Mouse (Mus musculus): ENCODE results near the gene Eif4a2. TPM values are rescaled to one million over a fixed set of nuclear protein-coding genes. Genes with fewer than 3 reads are reported as not detected.

Gene Eif4a2
- total and polyA plus RNA-seq, 3 experiments, result 358 to 660 (median 475) TPM

GRCm38 (mm10) chr16:23132336-23132735, 25.1 kb downstream of the Eif4a2 start:
- Histone ChIP-seq H3K9me3 (replicated peaks; ENCODE audit: low read length) (no peaks in the 10 kb centered on the region), H3K4me1 (ENCODE audit: control insufficient read depth in 1 of 2, insufficient read depth in 2 of 2) (peaks cover 0 to 42% of the 10 kb centered on the region in 2 experiments; a peak in 2 of 4 replicates), H3K79me2 (replicated peaks; ENCODE audit: control insufficient read depth, extremely low read depth, insufficient read depth, poor library complexity, severe bottlenecking) (peaks cover 2% of the 10 kb centered on the region), H3K27ac (ENCODE audit: insufficient read depth, low read depth) (no peak overlapping the region), H3K27me3 (replicated peaks) (no peaks in the 10 kb centered on the region), H3K4me2 (ENCODE audit: insufficient read depth, low read depth, poor library complexity, severe bottlenecking) (no peak overlapping the region), H3K36me3 (replicated peaks in 1 of 2; ENCODE audit: control insufficient read depth in 1 of 2, insufficient read depth in 1 of 2, low read length in 1 of 2) (peaks cover 0 to 6% of the 10 kb centered on the region in 2 experiments), H3K9ac (ENCODE audit: insufficient read depth, low read depth) (no peak overlapping the region), H3K4me3 (replicated peaks in 1 of 3; ENCODE audit: low read depth in 2 of 3, low read length in 2 of 3, poor library complexity in 1 of 3) (no peak overlapping the region)
- no peak for DNase-seq (ENCODE audit: extremely low read depth)
- TF ChIP-seq POLR2AphosphoS2 (IDR thresholded peaks at IDR 0.05; ENCODE audit: low read depth, low read length) (no peak), SIN3A (IDR thresholded peaks at IDR 0.05; ENCODE audit: low read length) (no peak), ZC3H11A (IDR thresholded peaks at IDR 0.05; ENCODE audit: low read depth, low read length) (no peak), CHD1 (IDR thresholded peaks at IDR 0.05; ENCODE audit: low read depth, low read length) (no peak)
- in situ Hi-C loops (cut with MboI; ENCODE audit: low pct_ligation_motif_present, low pct_unique_long_range_greater_than_20kb, low sequenced_read_pairs), result no loop called here
- dilution Hi-C loops (cut with MboI; ENCODE audit: extremely low pct_ligation_motif_present, extremely low pct_unique_long_range_greater_than_20kb, low sequenced_read_pairs), result no loop called here

GRCm38 (mm10) chr16:23135421-23136149, 28.3 kb downstream of the Eif4a2 start:
- Histone ChIP-seq H3K79me2 (replicated peaks; ENCODE audit: control insufficient read depth, extremely low read depth, insufficient read depth, poor library complexity, severe bottlenecking) (no peaks in the 10 kb centered on the region), H3K4me2 (ENCODE audit: insufficient read depth, low read depth, poor library complexity, severe bottlenecking) (peak overlapping the region; percentile 7; the same call in 1 of the 2 replicates), H3K9me3 (replicated peaks; ENCODE audit: low read length) (no peaks in the 10 kb centered on the region), H3K27me3 (replicated peaks) (no peaks in the 10 kb centered on the region), H3K4me3 (replicated peaks in 1 of 3; ENCODE audit: low read depth in 2 of 3, low read length in 2 of 3, poor library complexity in 1 of 3) (no peak overlapping the region), H3K9ac (ENCODE audit: insufficient read depth, low read depth) (no peak overlapping the region), H3K27ac (ENCODE audit: insufficient read depth, low read depth) (no peak overlapping the region), H3K36me3 (replicated peaks in 1 of 2; ENCODE audit: control insufficient read depth in 1 of 2, insufficient read depth in 1 of 2, low read length in 1 of 2) (peaks cover 0 to 2% of the 10 kb centered on the region in 2 experiments), H3K4me1 (ENCODE audit: control insufficient read depth in 1 of 2, insufficient read depth in 2 of 2) (peaks cover 4 to 48% of the 10 kb centered on the region in 2 experiments; a peak in 3 of 4 replicates)
- in situ Hi-C loops (cut with MboI; ENCODE audit: low pct_ligation_motif_present, low pct_unique_long_range_greater_than_20kb, low sequenced_read_pairs), result no loop called here
- peak; percentile 87 to 93 for TF ChIP-seq CTCF (conservative IDR thresholded peaks at IDR 0.05 in 1 of 2, IDR thresholded peaks at IDR 0.05 in 1 of 2; ENCODE audit: low read depth in 2 of 2, low read length in 2 of 2)
- TF ChIP-seq SMC3 (IDR thresholded peaks at IDR 0.05; ENCODE audit: low read depth, low read length), result peak; percentile 89
- TF ChIP-seq UBTF (IDR thresholded peaks at IDR 0.05; ENCODE audit: low read depth, low read length), result no peak
- peak; percentile 95 for TF ChIP-seq RAD21 (IDR thresholded peaks at IDR 0.05; ENCODE audit: low read depth, low read length)
- TF ChIP-seq ZC3H11A (IDR thresholded peaks at IDR 0.05; ENCODE audit: low read depth, low read length), result peak; percentile 64; the same call in 1 of the 2 replicates
- no peak for TF ChIP-seq KAT2A (IDR thresholded peaks at IDR 0.05; ENCODE audit: insufficient replicate concordance, low read length)
- no peak for TF ChIP-seq TBP (conservative IDR thresholded peaks at IDR 0.05; ENCODE audit: low read depth, low read length)
- 0 out of 2 replicates have a peak, but pooled peaks have one; percentile 12 for TF ChIP-seq SIN3A (IDR thresholded peaks at IDR 0.05; ENCODE audit: low read length)
- TF ChIP-seq USF1 (IDR thresholded peaks at IDR 0.05; ENCODE audit: low read depth, low read length), result no peak
- no peak for TF ChIP-seq NRF1 (IDR thresholded peaks at IDR 0.05; ENCODE audit: low read depth, low read length)
- no peak for TF ChIP-seq POLR2AphosphoS2 (IDR thresholded peaks at IDR 0.05; ENCODE audit: low read depth, low read length)
- DNase-seq (ENCODE audit: extremely low read depth), result peak; percentile 81
- dilution Hi-C loops (cut with MboI; ENCODE audit: extremely low pct_ligation_motif_present, extremely low pct_unique_long_range_greater_than_20kb, low sequenced_read_pairs), result no loop called here
